Mouse (Mus musculus) forebrain, embryonic 16.5 days (tissue): ENCODE data around the gene Saa4. TPM values are rescaled to one million over a fixed set of nuclear protein-coding genes. Genes with fewer than 3 reads are reported as not detected.
"Not testable (repeated sequence)": the region's sequence is repeated elsewhere in the genome, so short reads cannot be mapped to it uniquely, and the experiment has no call there.

Source experiments
- ATAC-seq: fragments of 200-750 bp; cut with Nextera tagmentation; 2 replicates; pipeline ENCODE4 v1.8.0; 2017; ENCODE audit warnings: mild to moderate bottlenecking, moderate library complexity
- H3K27ac ChIP-seq: fragments of 300-500 bp; sonication (generic); 2 replicates; pipeline ENCODE4 v1.5.1; 2014; ENCODE audit warnings: low read length, control low read depth
- H3K27me3 ChIP-seq: fragments of 300-500 bp; sonication (generic); replicated peaks from 2 replicates; pipeline ENCODE4 v1.6.1; 2014; ENCODE audit warnings: low read length; ENCODE audit not compliant: control insufficient read depth, insufficient read depth
- H3K36me3 ChIP-seq: fragments of 300-500 bp; sonication (generic); 2 replicates; pipeline ENCODE4 v1.6.1; 2014; ENCODE audit not compliant: control insufficient read depth, insufficient read depth
- H3K4me1 ChIP-seq: fragments of 300-500 bp; sonication (generic); replicated peaks from 2 replicates; pipeline ENCODE4 v1.6.1; 2014; ENCODE audit warnings: low read length; ENCODE audit not compliant: control insufficient read depth, insufficient read depth
- H3K4me2 ChIP-seq: fragments of 300-500 bp; sonication (generic); 2 replicates; pipeline ENCODE4 v1.6.1; 2014; ENCODE audit warnings: mild to moderate bottlenecking, low read length, control low read depth
- H3K4me3 ChIP-seq: fragments of 300-500 bp; sonication (generic); replicated peaks from 2 replicates; pipeline ENCODE4 v1.5.1; 2014; ENCODE audit warnings: mild to moderate bottlenecking, low read length, control low read depth
- H3K9ac ChIP-seq: fragments of 300-500 bp; sonication (generic); replicated peaks from 2 replicates; pipeline ENCODE4 v1.6.1; 2014; ENCODE audit warnings: low read depth, low read length, control low read depth
- H3K9me3 ChIP-seq: fragments of 300-500 bp; sonication (generic); 2 replicates; pipeline ENCODE4 v1.6.1; 2016; ENCODE audit warnings: low read length; ENCODE audit not compliant: control insufficient read depth
- WGBS: fragments of 180-500 bp; shearing (Covaris S2); extraction: QIAGEN DNeasy Blood & Tissue Kit; methylation state at CpG from one replicate; pipeline ENCODE4 v1.1.7; 2014; 5-methylcytosine and 5-hydroxymethylcytosine counted together
- polyA plus RNA-seq: library from polyadenylated mRNA; unstranded; fragments of >200 nt; fragmentation: Nextera tagmentation; extraction: Ambion mirVana; gene quantifications from 2 replicates; pipeline ENCODE4 v1.2.1, GENCODE M21; 2015

Saa4 gene
- polyA plus RNA-seq, 1 experiment from 2014 or later = not detected

GRCm38 (mm10) chr7:46696754-46697153, 35.6 kb downstream of the Saa4 start:
- Histone ChIP-seq H3K4me3 (no peak overlapping the region), H3K4me2 (no peak overlapping the region), H3K27me3 (no peaks in the 10 kb centered on the region), H3K9ac (no peak overlapping the region), H3K36me3 (peaks cover 21% of the 10 kb centered on the region), H3K4me1 (no peaks in the 10 kb centered on the region), H3K9me3 (no peaks in the 10 kb centered on the region), H3K27ac (no peak overlapping the region)
- no peak for ATAC-seq
- 100% methylated on average over 1 of the region's 1 CpGs for WGBS

GRCm38 (mm10) chr7:46686827-46687226, 45.6 kb downstream of the Saa4 start:
- no peak overlapping the region for H3K4me2 ChIP-seq

GRCm38 (mm10) chr7:46680732-46681131, 51.7 kb downstream of the Saa4 start:
- Histone ChIP-seq H3K4me1 (no peaks in the 10 kb centered on the region), H3K4me2 (no peak overlapping the region), H3K4me3 (no peak overlapping the region), H3K27ac (no peak overlapping the region), H3K36me3 (no peaks in the 10 kb centered on the region), H3K9ac (no peak overlapping the region), H3K27me3 (no peaks in the 10 kb centered on the region), H3K9me3 (no peaks in the 10 kb centered on the region)
- no peak for ATAC-seq

More at GRCm38 (mm10) chr7:46686827-46687226, 45.6 kb downstream of the Saa4 start:
- H3K9me3 ChIP-seq = no peaks in the 10 kb centered on the region
- no peak overlapping the region for H3K4me3 ChIP-seq
- H3K9ac ChIP-seq = no peak overlapping the region
- peaks cover 18% of the 10 kb centered on the region for H3K36me3 ChIP-seq
- no peak overlapping the region for H3K27ac ChIP-seq
- WGBS = 94% methylated on average over 5 of the region's 5 CpGs
- ATAC-seq = no peak
- no peaks in the 10 kb centered on the region for H3K4me1 ChIP-seq
- H3K27me3 ChIP-seq = no peaks in the 10 kb centered on the region

GRCm38 (mm10) chr7:46679044-46679443, 53.4 kb downstream of the Saa4 start:
- not testable (repeated sequence) for H3K27ac ChIP-seq, H3K9me3 ChIP-seq, H3K36me3 ChIP-seq, H3K27me3 ChIP-seq, H3K4me3 ChIP-seq, H3K4me1 ChIP-seq, ATAC-seq, H3K4me2 ChIP-seq, H3K9ac ChIP-seq
- 77% methylated on average over 7 of the region's 7 CpGs for WGBS

- WGBS = 96% methylated on average over 3 of the region's 3 CpGs
- Histone ChIP-seq H3K4me2 (no peak overlapping the region), H3K9ac (no peak overlapping the region)
Measured at GRCm38 (mm10) chr7:46678417-46678816, 54.0 kb downstream of the Saa4 start.

More at GRCm38 (mm10) chr7:46678417-46678816, 54.0 kb downstream of the Saa4 start:
- Histone ChIP-seq H3K36me3 (no peaks in the 10 kb centered on the region), H3K4me1 (no peaks in the 10 kb centered on the region), H3K9me3 (no peaks in the 10 kb centered on the region), H3K27ac (no peak overlapping the region), H3K27me3 (no peaks in the 10 kb centered on the region), H3K4me3 (no peak overlapping the region)
- no peak for ATAC-seq

Other genes with a start within 250 kb of the Saa4 start
- gene Sergef, start 92.8 kb downstream of the Saa4 start, polyA plus RNA-seq = 27.2 and 32.6 TPM in 2 replicates
- gene Tph1, start 60.1 kb downstream of the Saa4 start, polyA plus RNA-seq = 0.35 and 0.93 TPM in 2 replicates
- 20.8 and 22.3 TPM in 2 replicates for gene Saal1, start 21.9 kb downstream of the Saa4 start, polyA plus RNA-seq
- 0.33 TPM in 1 of 2 replicates, not detected in the other for gene Saa3, start 16.9 kb downstream of the Saa4 start, polyA plus RNA-seq
- gene Saa1, start 10.4 kb upstream of the Saa4 start, polyA plus RNA-seq = not detected in 2 replicates
- gene Saa2, start 19.2 kb upstream of the Saa4 start, polyA plus RNA-seq = not detected in 2 replicates
- 16.9 and 17.7 TPM in 2 replicates for gene Hps5, start 63.5 kb upstream of the Saa4 start, polyA plus RNA-seq
- 52.3 and 56.7 TPM in 2 replicates for gene Gtf2h1, start 63.5 kb upstream of the Saa4 start, polyA plus RNA-seq
- gene Ldha, start 108.9 kb upstream of the Saa4 start, polyA plus RNA-seq = 782 and 824 TPM in 2 replicates
- gene Ldhc, start 128.6 kb upstream of the Saa4 start, polyA plus RNA-seq = 0.20 TPM in 1 of 2 replicates, not detected in the other
- gene Tsg101, start 187.4 kb upstream of the Saa4 start, polyA plus RNA-seq = 424 and 426 TPM in 2 replicates
- 7.7 and 8.9 TPM in 2 replicates for gene Uevld, start 225.9 kb upstream of the Saa4 start, polyA plus RNA-seq